Mouse (Mus musculus) lung, adult 2 months (tissue): ENCODE measurements at regions not wholly inside any gene's neighbourhood (a gene's known extent, or its start where the extent isn't known, plus 50 kb on each side); places are given as distances from the start of the nearest gene placed in this dataset.

Experiments
- DNase-seq: peaks from one replicate; pipeline ENCODE4 v3.0.0; 2022
- H3K4me1 ChIP-seq: fragments of 200-500 bp; 2 replicates; pipeline ENCODE4 v1.6.1; 2011; ENCODE audit warnings: low read length; ENCODE audit not compliant: control insufficient read depth, insufficient read depth
- H3K4me3 ChIP-seq: fragments of 200-500 bp; replicated peaks from 2 replicates; pipeline ENCODE3; 2011; ENCODE audit warnings: low read depth, mild to moderate bottlenecking, control low read depth, low read length; ENCODE audit errors: extremely low read depth
- CTCF ChIP-seq: fragments of 200-500 bp; IDR thresholded peaks from 2 replicates; pipeline ENCODE4 v1.5.1; 2011; ENCODE audit warnings: mild to moderate bottlenecking, low read length, control low read depth; ENCODE audit not compliant: insufficient read depth
- POLR2A ChIP-seq: fragments of 200-500 bp; IDR thresholded peaks from 2 replicates; pipeline ENCODE4 v1.6.1; 2011; ENCODE audit warnings: low read depth, mild to moderate bottlenecking, control low read depth, low read length, borderline replicate concordance; ENCODE audit errors: extremely low read depth
- WGBS: fragments of 180-500 bp; shearing (Covaris S2); methylation state at CpG from one replicate; pipeline ENCODE4 v1.1.7; 2018; 5-methylcytosine and 5-hydroxymethylcytosine counted together

GRCm38 (mm10) chr4:127710816-127711215, 259.9 kb downstream of the CK137956 start:
- WGBS = 71% methylated on average over 4 of the region's 4 CpGs
- TF ChIP-seq CTCF (no peak), POLR2A (no peak)
- Histone ChIP-seq H3K4me1 (no peaks in the 10 kb centered on the region), H3K4me3 (no peak overlapping the region)
- DNase-seq = no peak

DNA sequence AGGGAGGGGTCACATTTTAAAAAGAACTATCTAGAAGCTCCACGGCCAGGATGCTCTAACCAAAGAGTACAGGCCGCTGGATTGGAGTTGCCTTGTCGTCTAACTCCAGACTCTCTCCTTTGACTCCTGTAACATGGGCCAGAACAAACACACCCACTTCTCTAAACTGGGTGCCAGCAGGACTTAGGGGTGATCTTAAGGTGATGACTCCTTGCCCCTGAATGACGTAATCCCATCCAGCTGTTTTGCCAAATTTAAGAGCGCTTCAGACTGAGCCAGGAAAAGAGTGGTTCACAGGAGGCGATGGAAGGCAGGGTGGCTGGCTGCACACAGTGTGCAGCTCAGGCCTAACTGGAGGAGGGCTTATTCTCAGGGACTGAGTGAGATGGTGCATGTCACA, 261.0 kb downstream of the CK137956 start:
- 75% methylated on average over 6 of the region's 6 CpGs for WGBS
- Histone ChIP-seq H3K4me1 (no peaks in the 10 kb centered on the region), H3K4me3 (no peak overlapping the region)
- no peak for TF ChIP-seq CTCF
- no peak for TF ChIP-seq POLR2A
- DNase-seq = no peak

GRCm38 (mm10) chr4:127708186-127708585, 262.6 kb downstream of the CK137956 start:
- H3K4me1 ChIP-seq = no peaks in the 10 kb centered on the region
- DNase-seq = no peak
- WGBS = 60% methylated on average over 3 of the region's 3 CpGs
- no peak overlapping the region for H3K4me3 ChIP-seq
- TF ChIP-seq CTCF = no peak
- no peak for TF ChIP-seq POLR2A

- TF ChIP-seq POLR2A = no peak
- TF ChIP-seq CTCF = no peak
- WGBS = 87% methylated on average over 3 of the region's 3 CpGs
- Histone ChIP-seq H3K4me3 (no peak overlapping the region), H3K4me1 (no peaks in the 10 kb centered on the region)
- no peak for DNase-seq
Measured at GRCm38 (mm10) chr4:127707126-127707525, 263.6 kb downstream of the CK137956 start.

GRCm38 (mm10) chr4:127701651-127702050, 269.1 kb downstream of the CK137956 start:
- TF ChIP-seq POLR2A (no peak), CTCF (no peak)
- 91% methylated on average over 11 of the region's 11 CpGs for WGBS
- Histone ChIP-seq H3K4me1 (no peaks in the 10 kb centered on the region), H3K4me3 (no peak overlapping the region)
- DNase-seq = no peak

DNA sequence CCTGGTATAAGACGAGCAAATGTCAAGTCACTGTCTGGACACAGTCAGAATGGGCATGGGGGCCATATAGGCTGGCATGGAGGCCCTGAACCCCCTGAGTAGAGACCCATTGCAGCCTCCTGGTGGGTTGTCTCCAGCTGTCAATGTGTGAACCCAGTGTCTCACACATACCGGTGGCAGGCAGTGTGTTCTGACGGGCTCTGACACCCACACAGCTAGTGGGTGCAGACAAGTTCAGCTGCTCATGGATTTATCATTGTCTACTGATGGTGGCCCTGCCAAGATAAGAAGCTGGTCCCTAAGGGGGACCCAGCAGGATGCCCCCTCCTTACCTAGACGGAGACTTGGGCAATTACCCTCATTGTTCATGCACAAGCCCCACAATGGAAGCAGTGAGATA, 280.8 kb downstream of the CK137956 start:
- TF ChIP-seq POLR2A (no peak), CTCF (no peak)
- DNase-seq = no peak
- no peaks in the 10 kb centered on the region for H3K4me1 ChIP-seq
- H3K4me3 ChIP-seq = no peak overlapping the region
- WGBS = 50% methylated on average over 4 of the region's 4 CpGs

DNA sequence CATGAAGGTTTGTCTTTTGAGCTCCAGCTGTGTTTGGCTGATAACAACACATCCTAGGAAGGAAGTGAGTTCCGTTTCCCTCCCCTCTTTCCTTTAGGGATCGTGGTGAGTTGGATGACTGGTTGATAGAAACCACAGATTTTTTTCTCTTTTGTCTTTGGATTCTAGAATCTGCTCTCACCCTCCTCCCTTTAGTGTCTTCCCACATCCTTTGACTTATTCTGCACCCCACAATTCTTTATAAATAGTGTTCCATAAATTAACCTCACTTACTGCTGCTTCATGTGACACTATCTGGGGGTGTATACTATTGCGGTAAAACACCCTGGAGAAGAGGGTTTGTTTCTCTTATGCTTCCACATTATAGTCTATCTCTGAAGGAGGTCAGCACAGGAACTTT, 285.7 kb downstream of the CK137956 start:
- Histone ChIP-seq H3K4me1 (no peaks in the 10 kb centered on the region), H3K4me3 (no peak overlapping the region)
- 42% methylated on average over 3 of the region's 3 CpGs for WGBS
- no peak for TF ChIP-seq POLR2A
- DNase-seq = no peak

GRCm38 (mm10) chr4:127679391-127679790, 291.4 kb downstream of the CK137956 start:
- WGBS = 32% methylated on average over 4 of the region's 4 CpGs
- Histone ChIP-seq H3K4me3 (no peak overlapping the region), H3K4me1 (no peaks in the 10 kb centered on the region)
- TF ChIP-seq CTCF (no peak), POLR2A (no peak)
- DNase-seq = no peak

DNA sequence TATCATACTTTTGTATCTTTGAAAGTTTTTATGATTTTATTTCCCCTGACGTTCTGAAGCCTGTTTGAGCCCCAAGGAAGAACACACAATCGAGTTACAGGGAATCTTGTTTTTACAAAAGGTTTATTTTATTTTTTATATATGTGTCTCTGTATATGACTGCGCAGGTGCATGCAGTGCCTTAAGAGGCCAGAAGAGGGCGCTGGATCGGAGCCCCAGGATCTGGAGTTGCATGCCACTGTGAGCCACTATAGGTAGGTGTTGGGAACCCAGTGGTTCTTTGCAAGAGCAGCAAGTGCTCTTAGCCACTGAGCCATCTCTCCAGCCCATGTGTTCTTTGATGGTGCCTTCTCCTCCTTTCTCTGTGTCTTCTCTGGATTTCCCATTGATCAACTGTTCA, 292.3 kb downstream of the CK137956 start:
- 46% methylated on average over 5 of the region's 5 CpGs for WGBS
- TF ChIP-seq POLR2A (no peak), CTCF (no peak)
- DNase-seq = no peak
- H3K4me3 ChIP-seq = no peak overlapping the region
- no peaks in the 10 kb centered on the region for H3K4me1 ChIP-seq

DNA sequence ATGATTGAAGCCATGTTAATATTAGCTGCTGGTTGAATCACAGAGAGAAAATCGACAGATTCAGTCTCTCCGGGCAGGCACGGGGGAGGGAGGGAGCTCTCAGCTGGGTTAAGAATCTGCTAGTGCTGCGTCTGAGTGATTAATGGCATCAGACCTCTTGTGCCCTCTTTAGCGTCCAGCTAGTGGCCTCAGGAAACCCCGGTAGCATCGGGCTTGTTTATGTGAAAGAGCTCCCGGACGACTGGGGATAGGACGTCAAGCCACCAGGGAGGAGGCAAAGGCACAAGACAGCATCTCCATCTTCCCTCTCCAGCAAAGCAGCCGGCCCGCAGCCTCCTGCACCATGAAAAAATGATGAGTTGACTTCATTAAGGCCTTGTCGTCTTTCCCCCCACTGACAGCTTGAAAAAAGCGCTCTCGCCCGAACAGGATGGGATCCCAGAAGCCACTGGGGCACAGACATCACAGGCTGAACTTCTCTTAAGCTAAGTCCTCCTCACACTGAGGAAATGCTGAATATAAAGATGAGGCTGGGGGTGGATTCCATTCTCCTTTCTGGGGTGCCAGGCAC, 294.9 kb downstream of the CK137956 start:
- Histone ChIP-seq H3K4me1 (no peaks in the 10 kb centered on the region), H3K4me3 (no peak overlapping the region)
- WGBS = 16% methylated on average over 16 of the region's 16 CpGs
- no peak for DNase-seq
- TF ChIP-seq CTCF (no peak), POLR2A (no peak)

GRCm38 (mm10) chr4:127659950-127660349, 302.0 kb upstream of the Gjb5 start:
- Histone ChIP-seq H3K4me1 (no peaks in the 10 kb centered on the region), H3K4me3 (no peak overlapping the region)
- DNase-seq = no peak
- WGBS = 81% methylated on average over 1 of the region's 1 CpGs
- TF ChIP-seq CTCF = no peak
- TF ChIP-seq POLR2A = no peak
